Mouse (Mus musculus): Measurements from ENCODE around the gene Gm13305.
"Not testable (repeated sequence)": the region's sequence is repeated elsewhere in the genome, so short reads cannot be mapped to it uniquely, and the experiment has no call there.

Gm13305 gene

DNA sequence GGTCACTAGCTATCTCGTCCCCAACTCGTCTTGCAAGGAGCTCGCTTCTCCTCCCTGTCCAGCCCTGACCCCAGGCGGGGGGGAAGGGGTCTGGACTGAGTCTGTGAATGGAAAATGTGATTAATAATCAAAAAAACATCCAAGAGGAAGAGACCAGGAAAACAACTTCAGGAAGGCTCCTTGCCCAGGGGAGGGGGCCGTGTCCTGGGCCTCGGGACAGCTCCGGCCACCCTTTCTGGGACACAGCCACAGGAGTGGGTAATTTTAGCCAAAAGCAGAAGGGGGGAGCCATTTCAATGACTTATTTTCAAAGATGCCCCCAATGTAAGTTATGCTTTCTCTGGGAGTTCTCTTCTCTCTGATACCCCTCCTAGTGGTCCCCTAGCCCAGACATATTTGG lies at the start of gene Gm13305:
TSS of gene Gm13305 (minus strand) at position 101 of the 400 bp plus-strand sequence.
- DNase-seq: not testable (repeated sequence)

DNA sequence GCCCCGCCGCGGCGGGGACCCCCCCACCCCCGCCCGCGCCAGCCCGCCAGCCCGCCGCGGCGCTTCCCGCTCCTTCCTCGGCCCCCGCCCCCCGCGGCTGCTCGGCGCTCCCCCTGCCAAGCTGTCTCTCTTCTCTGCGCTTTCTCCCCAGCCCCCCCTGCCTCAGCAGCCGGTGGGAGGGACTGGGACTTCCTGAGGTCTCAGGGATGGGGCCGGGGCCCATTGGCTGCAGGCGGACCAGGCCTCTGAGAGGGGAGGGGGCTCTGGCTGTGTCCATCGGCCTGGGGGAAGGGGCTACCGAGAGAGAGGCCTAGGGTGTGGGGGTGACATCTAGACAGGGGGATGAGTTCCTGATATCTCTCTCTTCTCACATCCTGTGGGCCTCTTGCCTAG lies 16.6 kb upstream of the Gm13305 start:
- not testable (repeated sequence) for DNase-seq

DNA sequence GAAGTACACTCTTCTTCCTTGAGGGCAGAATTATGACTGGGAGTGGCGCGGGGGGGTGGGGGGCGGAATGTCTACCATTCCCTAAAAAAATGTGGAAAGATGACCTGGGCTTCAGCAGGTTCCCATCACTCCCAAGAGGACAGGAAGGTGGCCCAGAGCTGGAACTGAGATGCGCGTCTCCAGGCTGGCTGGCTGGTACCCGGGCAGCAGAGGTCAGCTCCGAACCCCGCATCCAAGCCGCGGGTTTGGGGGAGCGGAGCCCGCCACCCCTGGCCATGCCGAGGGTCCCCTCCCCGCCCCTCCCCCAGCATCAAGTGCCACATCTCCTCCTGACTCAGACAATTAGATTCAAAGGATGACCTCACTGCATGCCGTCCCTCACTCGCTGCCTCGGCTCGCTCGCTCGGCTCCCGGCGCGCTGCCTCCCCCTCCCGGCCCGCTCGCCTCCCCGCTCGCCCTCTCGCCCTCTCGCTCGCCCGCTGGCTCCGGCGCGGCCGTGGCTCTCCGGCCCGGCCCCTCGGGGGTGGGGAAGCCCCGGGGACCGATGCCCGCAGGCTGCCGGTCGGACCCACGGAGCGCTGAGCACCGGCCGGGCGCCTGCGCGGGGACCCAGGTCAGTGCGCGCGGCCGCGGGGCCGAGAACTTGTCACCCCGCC lies 16.0 kb upstream of the Gm13305 start:
- DNase-seq: not testable (repeated sequence)

DNA sequence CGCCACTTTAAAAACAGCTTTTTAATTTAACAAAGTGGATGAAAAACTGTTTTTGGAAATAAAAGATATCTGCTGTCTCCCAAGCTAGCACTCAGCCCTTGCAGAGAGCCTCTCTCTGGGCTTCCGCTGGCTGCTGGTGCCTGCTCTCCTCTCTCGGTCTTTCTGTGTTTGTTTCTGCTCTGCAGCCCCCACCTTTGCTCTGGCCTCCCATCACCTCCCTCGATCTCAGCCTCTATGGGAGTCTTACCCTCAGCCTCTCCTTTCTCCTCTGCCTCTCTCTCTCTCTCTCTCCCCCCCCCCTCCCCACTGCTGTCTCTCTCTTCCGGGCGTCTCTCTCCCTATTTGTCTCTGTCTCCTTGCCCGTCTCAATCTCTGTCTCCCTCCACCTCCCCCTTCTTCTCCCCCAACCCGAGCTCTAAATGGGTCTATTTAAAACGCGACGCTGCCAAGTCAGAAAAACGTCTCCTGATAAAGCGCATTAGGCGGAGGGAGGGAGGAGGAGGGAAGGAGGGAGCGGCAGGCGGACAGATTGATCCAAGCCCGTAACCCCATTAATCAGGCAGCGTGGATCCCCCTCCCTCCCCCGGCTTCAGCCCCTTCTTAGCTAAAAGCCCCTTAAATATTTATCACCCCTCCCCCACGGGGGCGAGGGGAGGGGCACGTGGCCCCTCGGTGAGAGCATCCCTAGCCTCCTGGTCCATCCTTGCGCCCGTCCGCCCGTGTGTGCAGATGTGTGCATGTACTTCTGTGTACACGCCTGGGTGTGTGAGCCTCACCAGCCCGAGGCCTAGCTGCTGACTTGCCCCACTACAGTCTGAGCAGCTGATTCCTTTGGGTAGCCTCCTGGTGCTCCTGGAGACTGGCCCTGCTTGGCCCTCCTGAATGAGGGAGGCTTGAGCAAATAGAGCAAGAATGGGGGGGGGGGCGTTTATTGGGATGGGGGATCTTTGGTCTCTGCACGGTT lies 15.1 kb upstream of the Gm13305 start:
- DNase-seq: not testable (repeated sequence)

DNA sequence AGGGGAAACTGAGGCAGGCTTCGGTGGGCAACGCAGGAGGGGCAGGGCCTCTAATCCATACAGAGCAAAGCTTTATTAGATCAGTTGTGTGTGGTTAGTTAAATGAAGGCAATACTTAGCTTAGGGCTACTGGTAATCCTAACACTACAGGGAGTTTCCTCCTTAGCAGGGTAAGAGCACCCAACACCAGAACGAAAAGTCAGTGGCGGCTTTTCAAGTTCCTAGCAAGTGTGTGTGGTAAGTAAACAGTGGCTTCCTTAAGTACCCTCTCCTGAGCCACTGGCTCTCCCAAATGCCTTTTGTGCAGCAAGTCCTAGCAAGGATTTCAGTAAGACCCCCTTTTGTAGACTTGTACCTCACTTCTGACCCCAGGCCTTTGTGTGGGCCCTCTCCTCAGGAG lies 9.8 kb upstream of the Gm13305 start:
- not testable (repeated sequence) for DNase-seq

GRCm38 (mm10) chr4:42153136-42153535 lies 15.3 kb downstream of the Gm13305 start, which contains the start of gene Gm13306:
TSS of gene Gm13306 (plus strand) at chr4:42153436.
- not testable (repeated sequence) for DNase-seq

DNA sequence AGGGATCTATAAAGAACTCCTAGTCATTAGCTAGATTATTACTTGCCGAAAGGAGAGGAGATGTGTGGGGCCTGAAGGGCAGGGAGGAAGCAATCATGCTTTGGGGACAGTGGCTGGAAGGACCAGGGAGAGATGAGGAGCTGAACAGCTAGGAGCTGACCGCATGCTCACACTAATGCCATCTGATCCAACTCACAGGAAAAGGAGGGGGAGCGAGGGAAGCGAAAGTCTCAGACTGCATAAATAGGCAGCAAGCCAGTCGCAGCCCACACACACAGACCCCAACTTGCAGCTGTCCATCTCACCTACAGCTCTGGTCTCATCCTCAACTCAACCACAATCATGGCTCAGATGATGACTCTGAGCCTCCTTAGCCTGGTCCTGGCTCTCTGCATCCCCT lies 53.9 kb downstream of the Gm13305 start, which contains the start of gene Gm13304:
TSS of gene Gm13304 (plus strand) at position 301 of the 400 bp plus-strand sequence.
- not testable (repeated sequence) for DNase-seq

All from lung, postnatal 36 days (tissue).